Mouse (Mus musculus): ENCODE measurements around the gene Foxs1.

The Foxs1 gene

DNA sequence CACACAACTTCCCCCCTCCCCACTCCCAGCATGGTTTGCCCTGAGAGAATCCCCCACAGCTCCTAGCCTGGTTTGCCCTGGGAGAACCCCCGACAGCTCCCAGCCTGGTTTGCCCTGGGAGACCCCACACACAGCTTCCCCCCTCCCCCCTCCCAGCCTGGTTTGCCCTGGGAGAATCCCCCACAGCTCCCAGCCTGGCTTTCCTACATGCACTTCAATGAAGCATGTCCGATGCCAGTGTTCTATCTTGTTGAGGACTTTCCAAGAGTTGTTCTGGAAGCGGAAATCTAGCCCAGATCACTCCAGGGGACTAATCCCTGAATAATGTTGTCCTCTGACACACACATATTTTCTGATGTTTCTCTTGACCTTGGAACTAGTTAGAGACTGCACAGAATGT lies 30.4 kb downstream of the Foxs1 start:
- DNase-seq = no peak

DNA sequence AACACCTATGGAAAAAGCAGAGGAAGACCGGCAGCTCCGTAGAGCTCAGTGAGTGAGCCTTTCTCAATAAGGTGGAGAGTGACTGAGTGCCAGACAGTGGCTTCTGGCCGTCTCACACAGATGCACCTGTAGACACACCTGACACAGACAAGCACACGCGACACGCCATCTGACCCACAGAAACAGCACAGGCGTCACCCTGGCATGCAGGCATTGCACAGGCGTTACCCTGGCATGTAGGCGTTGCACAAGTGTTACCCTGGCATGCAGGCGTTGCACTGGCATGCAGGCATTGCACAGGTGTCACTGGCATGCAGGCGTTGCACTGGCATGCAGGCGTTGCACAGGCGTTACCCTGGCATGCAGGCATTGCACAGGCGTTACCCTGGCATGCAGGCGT lies 31.7 kb downstream of the Foxs1 start:
- no peak for DNase-seq

DNA sequence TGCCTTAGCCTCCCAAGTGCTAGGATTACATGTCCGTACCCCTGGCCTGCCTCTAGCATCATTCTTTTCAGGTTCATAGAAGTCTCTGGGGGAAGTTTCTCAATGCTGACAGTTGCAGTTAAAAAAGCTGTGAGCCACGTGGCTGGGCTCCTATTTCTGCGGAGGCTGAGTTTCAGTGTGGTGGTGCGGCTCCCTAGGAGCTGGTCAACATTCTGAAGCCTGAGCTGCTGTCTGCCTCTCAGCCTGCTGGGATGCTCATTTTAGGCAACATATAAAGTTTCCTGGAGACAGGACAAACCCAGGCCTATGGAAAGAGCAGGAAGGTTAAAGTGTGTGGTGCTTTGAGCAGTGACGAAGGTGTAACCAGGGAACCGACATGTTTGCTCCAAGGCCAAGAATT lies 34.0 kb downstream of the Foxs1 start:
- DNase-seq = no peak

DNA sequence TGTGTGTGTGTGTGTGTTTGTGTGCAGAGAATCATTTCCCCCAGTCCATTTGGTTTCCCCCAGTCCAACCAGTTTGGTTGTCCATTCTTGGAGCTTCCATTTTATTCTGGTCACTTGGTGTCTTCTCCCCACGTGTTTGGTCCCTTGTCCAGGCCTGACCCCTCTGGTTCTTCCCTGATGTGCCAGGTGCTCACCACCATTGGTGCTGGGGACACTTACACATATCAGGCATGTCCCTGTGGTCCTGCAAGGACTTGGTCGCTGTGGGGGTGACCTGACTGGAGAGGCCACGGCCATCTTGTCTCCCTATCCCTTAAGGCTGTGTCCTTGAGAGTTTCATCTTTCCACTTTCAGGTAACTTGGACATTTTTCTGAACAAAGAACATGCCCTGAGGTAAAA lies 36.1 kb downstream of the Foxs1 start:
- DNase-seq = no peak

DNA sequence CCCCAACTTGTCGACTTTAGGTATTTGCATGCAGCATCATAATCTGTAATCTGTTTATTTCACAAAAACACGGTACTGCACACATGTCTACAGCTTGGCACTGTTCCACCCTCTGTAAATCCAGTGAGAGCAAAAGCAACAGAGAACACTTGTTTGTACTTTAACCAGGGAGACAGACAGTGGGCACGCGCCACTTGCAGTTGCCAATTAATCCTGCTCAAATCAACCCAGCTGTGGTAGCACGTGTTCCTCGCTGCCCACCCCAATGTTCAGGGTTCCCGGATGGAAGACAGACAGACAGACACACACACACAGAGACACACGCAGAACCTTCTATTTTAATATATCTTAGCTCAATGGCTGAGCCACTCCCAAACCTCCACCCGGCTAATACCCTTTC lies 37.2 kb downstream of the Foxs1 start:
- no peak for DNase-seq

DNA sequence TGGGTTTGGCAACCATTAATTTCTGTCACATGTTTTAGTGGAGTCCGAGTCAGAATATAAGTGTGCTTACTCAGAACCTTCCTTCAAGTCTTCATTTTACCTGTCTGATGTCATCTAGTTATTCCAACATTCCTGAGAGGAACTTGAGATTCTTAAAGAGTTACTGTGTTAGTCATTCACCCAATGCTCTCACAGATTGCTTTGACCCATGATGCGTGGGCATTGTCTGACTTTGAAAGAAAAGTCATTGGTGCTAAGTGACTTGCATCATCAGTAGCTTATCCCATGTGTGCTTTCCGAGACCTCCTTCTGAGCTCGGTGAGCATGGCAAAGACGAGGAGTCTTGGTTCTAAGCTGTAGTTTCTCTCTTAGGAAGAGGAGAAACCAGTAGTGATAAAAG lies 44.2 kb downstream of the Foxs1 start:
- DNase-seq = no peak

DNA sequence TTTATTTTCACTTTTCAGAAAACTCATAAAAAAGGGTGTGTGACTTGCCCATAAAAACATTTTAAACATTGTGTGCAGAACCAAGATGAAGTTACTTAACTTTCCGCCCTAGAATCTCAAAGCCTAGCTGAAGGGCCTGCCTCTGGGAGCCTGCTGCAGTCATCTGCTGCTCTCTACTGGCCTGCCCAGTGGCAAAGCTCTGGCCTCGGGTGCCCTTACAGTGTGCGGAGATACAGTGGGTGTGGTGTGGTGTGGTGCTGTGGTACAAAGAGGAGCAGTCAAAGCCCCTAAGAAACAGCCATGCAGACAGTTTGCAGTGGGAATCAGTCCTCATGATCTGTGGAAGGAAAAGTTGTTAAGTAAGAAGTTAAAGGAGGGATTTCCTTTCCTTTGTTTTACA lies 45.8 kb downstream of the Foxs1 start:
- DNase-seq = no peak

DNA sequence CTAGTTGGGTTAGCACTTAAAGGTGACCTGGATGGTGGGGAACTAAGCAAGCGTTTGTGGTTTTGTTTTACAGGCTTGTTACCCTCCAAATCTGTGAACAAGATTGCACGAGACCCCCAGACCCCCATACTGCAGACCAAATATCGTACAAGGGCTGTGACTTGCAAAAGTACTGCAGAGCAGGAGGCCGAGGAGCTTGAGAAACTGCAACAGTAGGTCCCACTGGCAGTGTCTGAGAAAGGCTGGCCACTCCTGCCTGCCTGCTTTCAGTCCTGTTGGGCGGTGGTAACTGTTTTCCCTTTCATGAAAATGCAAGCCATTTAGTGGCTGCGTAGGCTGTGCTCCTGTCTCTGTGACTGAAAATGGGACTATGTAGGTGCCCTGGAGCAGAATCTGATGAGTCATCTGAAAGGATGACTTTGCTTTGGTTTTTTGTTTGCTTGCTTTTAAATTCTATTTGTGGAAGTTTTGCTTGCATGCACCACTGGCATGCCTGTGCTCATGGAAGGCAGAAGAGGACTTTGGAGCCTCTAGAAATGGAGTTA lies 48.8 kb downstream of the Foxs1 start:
- no peak for DNase-seq
